Mouse (Mus musculus) liver, postnatal 0 days (tissue): ENCODE measurements around the gene Naa50.

ENCODE experiments used
- CTCF ChIP-seq: sonication (generic); IDR thresholded peaks from 2 replicates; pipeline ENCODE4 v1.5.1; 2016; ENCODE audit warnings: antibody characterized with exemption, low read depth
- EP300 ChIP-seq: IDR thresholded peaks from 2 replicates; pipeline ENCODE4 v1.6.1; 2016; ENCODE audit warnings: antibody characterized with exemption, low read depth, mild to moderate bottlenecking

DNA sequence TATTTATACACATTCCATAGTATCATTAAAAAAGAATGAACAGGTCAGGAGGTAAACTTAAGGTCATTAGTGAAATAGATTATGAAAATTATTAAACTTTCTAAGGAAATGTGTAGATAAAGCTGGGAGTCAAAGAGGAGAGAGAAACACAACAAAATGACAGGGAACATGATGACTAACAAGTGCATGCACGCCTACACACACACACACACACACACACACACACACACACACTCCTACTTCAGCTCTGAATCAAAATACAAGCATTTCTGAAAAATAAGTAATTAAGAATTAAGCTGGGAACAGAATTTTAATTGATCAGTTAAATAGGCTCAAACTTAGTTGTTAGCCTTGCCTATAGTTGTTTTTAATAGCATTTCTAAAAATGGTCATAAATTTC, 14.9 kb upstream of the Naa50 start:
- TF ChIP-seq CTCF, result no peak
- TF ChIP-seq EP300, result no peak
